Mouse (Mus musculus) cortical plate, adult 2 months (tissue): ENCODE measurements at regions not wholly inside any gene's neighbourhood (a gene's known extent, or its start where the extent isn't known, plus 50 kb on each side); places are given as distances from the start of the nearest gene placed in this dataset.
"Not testable (repeated sequence)": the region's sequence is repeated elsewhere in the genome, so short reads cannot be mapped to it uniquely, and the experiment has no call there.

Experiments used
- H3K27ac ChIP-seq: fragments of 200-500 bp; 2 replicates; pipeline ENCODE4 v1.5.1; 2012; ENCODE audit warnings: low read length, control low read depth, inconsistent platforms; ENCODE audit not compliant: insufficient read depth
- H3K4me1 ChIP-seq: fragments of 200-500 bp; 2 replicates; pipeline ENCODE4 v1.6.1; 2011; ENCODE audit warnings: low read length; ENCODE audit not compliant: control insufficient read depth, insufficient read depth
- H3K4me3 ChIP-seq: fragments of 200-500 bp; 2 replicates; pipeline ENCODE4 v1.5.1; 2011; ENCODE audit warnings: mild to moderate bottlenecking, low read length, control low read depth; ENCODE audit not compliant: insufficient read depth
- CTCF ChIP-seq: fragments of 200-500 bp; IDR thresholded peaks from 2 replicates; pipeline ENCODE4 v1.5.1; 2011; ENCODE audit warnings: mild to moderate bottlenecking, control low read depth, low read length; ENCODE audit not compliant: insufficient read depth; ENCODE audit errors: extremely low read depth
- POLR2A ChIP-seq: fragments of 200-500 bp; IDR thresholded peaks from 2 replicates; pipeline ENCODE4 v1.6.1; 2011; ENCODE audit warnings: mild to moderate bottlenecking, low read length, control low read depth; ENCODE audit not compliant: insufficient read depth; ENCODE audit errors: extremely low read depth

DNA sequence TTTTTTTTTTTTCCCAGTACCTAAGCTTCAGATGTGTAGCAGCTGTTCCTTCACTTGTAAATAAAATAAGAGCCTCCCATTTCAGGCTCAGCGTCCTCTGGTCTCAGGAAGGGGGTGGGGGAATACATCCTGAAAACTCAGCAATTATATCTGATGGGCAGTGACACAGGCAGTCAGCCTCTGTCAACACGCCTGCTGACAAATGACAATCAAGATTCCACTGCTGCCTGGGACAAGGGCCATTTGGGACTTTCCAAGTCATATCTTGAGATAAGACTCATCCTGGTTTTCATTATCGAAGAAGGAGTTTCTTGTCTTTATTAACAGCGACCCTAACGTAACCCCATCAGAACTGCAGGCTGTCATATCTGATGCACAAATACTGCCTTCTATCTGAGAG lies 187.9 kb upstream of the Pum3 start:
- no peaks in the 10 kb centered on the region for H3K4me1 ChIP-seq
- no peak overlapping the region for H3K4me3 ChIP-seq
- H3K27ac ChIP-seq, result no peak overlapping the region
- no peak for TF ChIP-seq POLR2A

DNA sequence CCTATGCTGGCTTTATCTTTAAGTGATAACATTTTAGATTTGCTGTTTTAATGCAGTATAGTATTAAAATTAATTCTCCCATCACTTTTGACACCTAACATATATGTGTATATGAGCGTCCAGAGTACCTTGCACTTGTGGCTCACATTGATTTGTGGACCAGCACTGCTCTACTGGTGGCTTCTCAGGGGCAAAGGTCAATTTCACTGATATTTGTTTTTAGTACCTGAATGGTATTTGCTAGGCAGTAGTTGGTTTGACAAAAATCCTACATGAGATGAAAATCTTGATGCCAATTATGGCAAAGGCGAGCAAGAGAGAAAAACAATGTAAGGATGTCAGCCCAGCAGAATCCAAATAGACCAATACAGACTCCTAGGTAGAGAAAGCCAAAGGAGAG lies 177.3 kb upstream of the Pum3 start:
- Histone ChIP-seq H3K27ac (no peak overlapping the region), H3K4me3 (no peak overlapping the region), H3K4me1 (no peaks in the 10 kb centered on the region)
- TF ChIP-seq CTCF (no peak), POLR2A (no peak)

DNA sequence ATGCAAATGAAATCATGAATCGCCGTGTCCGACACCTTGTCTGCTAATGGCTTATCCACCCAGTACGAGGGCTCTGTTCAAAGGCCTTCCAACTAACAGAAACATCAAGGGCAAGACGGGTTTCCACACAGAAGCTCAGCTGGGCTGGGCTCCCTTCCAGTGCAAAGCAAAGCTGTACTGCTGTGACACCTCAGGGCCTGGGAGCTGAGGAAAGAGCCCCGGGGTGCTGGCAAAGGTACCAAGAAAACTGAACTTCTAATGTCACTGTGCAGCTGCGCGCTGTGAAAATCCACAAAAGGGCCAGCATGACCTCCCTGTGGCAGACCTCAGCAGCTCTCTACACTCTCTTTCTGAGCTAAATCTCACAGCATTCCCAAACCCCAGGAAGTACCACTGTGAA lies 173.7 kb upstream of the Pum3 start:
- H3K4me1 ChIP-seq, result peaks cover 3% of the 10 kb centered on the region
- TF ChIP-seq POLR2A, result no peak
- no peak for TF ChIP-seq CTCF
- H3K27ac ChIP-seq, result no peak overlapping the region
- no peak overlapping the region for H3K4me3 ChIP-seq

DNA sequence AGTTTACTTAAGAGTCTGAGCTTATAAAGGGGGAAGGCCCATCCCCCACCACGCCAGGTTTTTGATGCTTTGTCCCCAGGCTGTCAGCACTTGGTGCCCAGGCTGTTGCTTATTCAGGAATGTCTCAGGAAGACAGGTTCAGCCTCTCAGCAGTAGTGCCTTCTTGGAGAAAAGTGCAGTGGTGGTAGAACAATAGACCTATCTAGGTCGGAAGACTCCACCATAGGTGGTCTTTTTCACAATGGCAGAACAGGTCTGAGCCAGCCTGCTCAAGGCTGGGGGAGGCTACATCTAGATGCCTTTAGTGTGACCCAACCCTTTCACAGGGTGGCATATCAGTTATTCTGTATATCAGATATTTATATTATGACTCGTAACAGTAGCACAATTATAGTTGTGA lies 171.9 kb upstream of the Pum3 start:
- TF ChIP-seq POLR2A (no peak), CTCF (no peak)
- peaks cover 3% of the 10 kb centered on the region for H3K4me1 ChIP-seq
- H3K27ac ChIP-seq, result no peak overlapping the region
- no peak overlapping the region for H3K4me3 ChIP-seq

DNA sequence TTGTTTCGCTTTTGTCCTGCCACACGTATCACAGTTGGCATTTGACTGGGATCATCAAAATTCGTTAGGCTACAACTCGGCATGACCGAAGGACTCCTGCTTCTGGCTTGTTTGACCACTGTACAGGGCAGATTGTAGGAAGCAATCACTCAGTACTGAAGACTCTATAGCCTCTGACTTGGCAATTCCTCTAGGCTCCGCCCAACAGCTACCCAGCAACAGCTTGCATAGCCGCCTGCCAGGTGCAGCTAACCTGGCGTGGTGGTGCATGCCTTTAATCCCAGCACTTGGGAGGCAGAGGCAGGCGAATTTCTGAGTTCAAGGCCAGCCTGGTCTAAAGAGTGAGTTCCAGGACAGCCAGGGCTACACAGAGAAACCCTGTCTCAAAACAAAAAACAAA lies 170.8 kb upstream of the Pum3 start:
- H3K27ac ChIP-seq, H3K4me1 ChIP-seq, H3K4me3 ChIP-seq: not testable (repeated sequence)

DNA sequence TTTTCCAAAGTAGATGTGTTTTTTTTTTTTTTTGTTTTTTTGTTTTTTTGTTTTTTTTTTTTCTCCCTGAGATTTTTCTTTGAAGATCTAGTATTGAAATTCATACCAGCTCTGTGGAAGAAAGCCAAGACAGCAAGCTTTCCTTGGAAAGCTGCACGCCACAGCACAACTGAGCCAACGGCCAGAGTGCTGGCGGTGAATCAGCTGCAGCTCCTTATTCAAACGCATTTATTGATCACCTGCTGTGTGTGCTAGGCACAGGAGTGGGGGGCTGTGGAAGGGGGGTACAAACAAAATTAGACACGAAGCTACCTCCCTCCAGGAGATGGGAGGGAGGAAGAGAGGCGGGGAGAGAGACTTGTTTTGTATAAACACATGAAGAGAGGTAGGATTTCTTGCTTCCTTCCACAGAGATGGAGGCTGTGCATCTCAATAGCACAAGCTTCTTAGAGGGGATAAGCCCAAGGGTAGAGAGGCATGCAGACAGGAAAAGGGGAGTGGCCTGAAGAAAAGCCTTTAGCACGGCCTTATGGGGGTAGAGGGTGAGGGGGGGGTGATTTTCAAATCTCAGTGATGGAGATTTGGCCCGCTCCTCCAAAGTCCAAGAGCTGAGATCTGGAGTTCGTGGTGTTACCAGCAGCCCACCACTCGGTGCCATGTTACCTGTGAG lies 170.1 kb upstream of the Pum3 start:
- Histone ChIP-seq H3K4me3 (no peak overlapping the region), H3K4me1 (peaks cover 3% of the 10 kb centered on the region), H3K27ac (no peak overlapping the region)
- TF ChIP-seq CTCF (no peak), POLR2A (no peak)

DNA sequence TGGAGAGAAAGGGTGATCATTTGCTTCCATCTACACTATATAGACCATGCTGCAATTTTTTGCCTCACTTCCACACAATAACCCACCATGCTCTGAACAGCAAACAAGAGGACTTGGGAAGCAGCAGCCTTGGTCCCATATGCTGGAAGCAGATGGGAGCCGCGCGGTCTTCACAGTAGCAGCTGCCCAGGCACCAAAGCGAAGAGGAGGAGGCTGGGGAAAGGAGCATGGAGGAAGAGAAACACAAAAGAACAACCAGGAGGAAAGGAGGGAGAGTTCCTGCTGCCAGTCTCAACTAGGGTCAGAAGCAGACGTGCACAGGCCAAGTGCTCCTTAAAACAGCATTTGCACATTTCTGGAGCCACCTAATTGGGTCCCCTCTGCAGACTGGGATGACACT lies 168.7 kb upstream of the Pum3 start:
- TF ChIP-seq CTCF (no peak), POLR2A (no peak)
- no peak overlapping the region for H3K27ac ChIP-seq
- peaks cover 3% of the 10 kb centered on the region for H3K4me1 ChIP-seq
- no peak overlapping the region for H3K4me3 ChIP-seq

DNA sequence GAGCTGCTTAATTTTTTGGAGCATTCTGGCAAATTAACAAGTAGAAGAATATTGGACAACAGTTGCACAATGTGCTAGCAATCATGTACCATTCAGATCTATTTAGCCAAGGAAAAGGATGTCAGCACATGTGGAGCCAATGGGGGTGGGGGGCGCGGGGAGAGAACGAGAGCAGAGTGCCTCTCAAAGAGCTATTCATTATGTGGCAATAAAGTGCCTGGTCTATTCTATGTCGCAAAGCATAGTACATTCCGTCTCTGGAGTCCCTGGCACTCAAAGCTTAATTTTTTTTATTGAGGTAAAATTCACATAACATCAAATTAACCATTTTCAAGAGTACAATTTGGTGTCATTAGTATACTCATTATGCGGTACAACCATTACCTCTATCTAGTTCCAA lies 155.9 kb upstream of the Pum3 start:
- TF ChIP-seq CTCF (no peak), POLR2A (no peak)
- Histone ChIP-seq H3K4me3 (no peak overlapping the region), H3K27ac (no peak overlapping the region), H3K4me1 (no peaks in the 10 kb centered on the region)

DNA sequence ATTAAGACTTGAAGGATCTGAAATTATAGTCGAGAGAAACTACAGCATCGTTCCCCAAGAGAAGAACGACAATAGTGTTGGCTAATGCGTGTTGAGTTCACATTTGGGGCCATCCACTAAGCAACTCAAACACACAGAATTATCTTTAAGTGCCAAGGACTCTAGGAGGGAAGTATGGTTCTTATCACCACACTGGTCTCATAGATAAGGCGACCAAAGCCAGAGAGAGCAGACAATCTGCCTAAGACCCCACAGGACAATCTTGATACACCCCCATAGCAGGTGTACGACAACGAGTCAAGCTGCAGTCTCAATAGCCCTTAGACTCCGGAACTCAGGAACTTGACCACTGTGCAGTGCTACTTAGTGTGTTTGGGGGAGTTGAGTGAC lies 152.5 kb upstream of the Pum3 start:
- Histone ChIP-seq H3K4me1 (no peaks in the 10 kb centered on the region), H3K27ac (no peak overlapping the region), H3K4me3 (no peak overlapping the region)
- TF ChIP-seq POLR2A (no peak), CTCF (no peak)

DNA sequence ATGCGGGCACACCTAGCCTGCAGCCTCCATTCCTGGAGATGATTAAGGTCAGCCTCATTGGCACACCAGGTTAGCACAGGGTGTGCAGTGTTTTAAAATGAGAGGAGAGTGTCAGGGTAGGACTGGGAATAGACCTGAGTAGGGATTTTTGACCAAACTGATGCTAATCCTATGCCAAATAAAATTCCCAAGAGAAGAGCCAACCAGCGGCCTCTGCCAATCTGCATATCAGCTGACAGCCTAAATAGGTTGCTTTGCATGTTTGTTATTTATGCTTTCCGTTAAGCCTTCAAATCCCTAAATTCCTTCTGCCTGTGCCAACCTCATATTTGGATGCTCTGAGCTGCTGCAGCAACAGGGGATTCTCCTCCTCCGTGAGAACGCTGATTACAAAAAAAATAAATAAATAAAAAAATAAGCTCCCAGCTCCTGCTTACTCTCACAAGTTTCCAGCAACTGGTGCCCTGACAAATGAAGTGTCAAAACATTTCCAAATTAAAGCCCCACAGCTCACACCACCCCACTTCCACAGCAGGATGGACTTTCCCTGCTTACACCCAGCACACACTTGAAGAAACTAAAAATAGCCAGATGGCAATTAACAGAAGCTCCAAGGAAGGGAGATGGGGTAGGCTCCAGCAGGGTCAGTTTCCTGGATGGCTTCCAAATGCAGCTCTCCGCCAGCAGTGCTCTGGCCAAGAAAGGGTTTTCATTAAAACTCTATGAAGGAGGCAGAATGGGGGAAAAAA lies 151.9 kb upstream of the Pum3 start:
- Histone ChIP-seq H3K27ac (no peak overlapping the region), H3K4me3 (no peak overlapping the region), H3K4me1 (no peaks in the 10 kb centered on the region)
- TF ChIP-seq CTCF (no peak), POLR2A (no peak)
